In genomic region chr3:93411905-93412304, GRCm38 (mm10) we compare ENCODE assay signal across 44 mouse cellular contexts. TPM values are rescaled to one million over a fixed set of nuclear protein-coding genes. Genes with fewer than 3 reads are reported as not detected.
"Had no signal": no experiment of that assay in that cellular context is flagged by ENCODE, and none has a peak within 500 bp of the region (broad histone marks: within the 10 kb centered on the region; RNA-seq: fewer than 3 reads in every experiment).

No protein-coding gene starts in this region.

- DNase-seq: gastrocnemius, adult 2 months; gastrocnemius, postnatal 10 days; gastrocnemius, postnatal 25 days; heart, adult 18-20 months; heart, postnatal 10 days; heart, postnatal 4 days; kidney, adult 11 months; kidney, adult 2 months; kidney, adult 9 months; kidney, postnatal 14 days; kidney, postnatal 36 days; layer of hippocampus, adult 9-11 months; layer of hippocampus, postnatal 36 days; left cerebral cortex, postnatal 4 days had no signal

- H3K4me2 ChIP-seq: heart, embryonic 12.5 days; hindbrain, embryonic 12.5 days; hindbrain, embryonic 14.5 days; kidney, embryonic 15.5 days; limb, embryonic 13.5 days; limb, embryonic 15.5 days; liver, embryonic 12.5 days had no signal

- ATAC-seq: hindbrain, postnatal 0 days; intestine, embryonic 16.5 days; liver, embryonic 12.5 days had no signal

- H3K27me3 ChIP-seq: heart, embryonic 12.5 days; hindbrain, embryonic 12.5 days; kidney, embryonic 15.5 days; limb, embryonic 13.5 days; limb, embryonic 15.5 days; liver, embryonic 12.5 days had no signal

- H3K4me3 ChIP-seq: gastrocnemius, adult 2 months; heart, embryonic 10.5 days; heart, embryonic 12.5 days; hindbrain, embryonic 10.5 days; hindbrain, embryonic 12.5 days; kidney, embryonic 15.5 days; limb, embryonic 13.5 days; limb, embryonic 15.5 days; liver, embryonic 12.5 days had no signal

- H3K4me1 ChIP-seq: heart, embryonic 10.5 days; heart, embryonic 12.5 days; hindbrain, embryonic 10.5 days; hindbrain, embryonic 12.5 days; kidney, embryonic 15.5 days; limb, embryonic 13.5 days; limb, embryonic 15.5 days; liver, embryonic 12.5 days had no signal

- H3K36me3 ChIP-seq: heart, embryonic 10.5 days; heart, embryonic 12.5 days; hindbrain, embryonic 10.5 days; hindbrain, embryonic 12.5 days; kidney, embryonic 15.5 days; limb, embryonic 13.5 days; limb, embryonic 15.5 days; liver, embryonic 12.5 days had no signal

- H3K9ac ChIP-seq: heart, embryonic 12.5 days; hindbrain, embryonic 12.5 days; hindbrain, embryonic 14.5 days; kidney, embryonic 15.5 days; limb, embryonic 13.5 days; limb, embryonic 15.5 days; liver, embryonic 12.5 days; liver, embryonic 14.5 days had no signal

- H3K9me3 ChIP-seq: heart, embryonic 10.5 days; heart, embryonic 12.5 days; hindbrain, embryonic 10.5 days; hindbrain, embryonic 12.5 days; kidney, embryonic 15.5 days; limb, embryonic 13.5 days; limb, embryonic 15.5 days; liver, embryonic 12.5 days had no signal

- H3K27ac ChIP-seq: gastrocnemius, adult 2 months; heart, embryonic 10.5 days; hindbrain, embryonic 10.5 days; hindbrain, embryonic 12.5 days; hindbrain, embryonic 14.5 days; hindbrain, postnatal 0 days; kidney, embryonic 15.5 days; kidney, postnatal 0 days; limb, embryonic 13.5 days; limb, embryonic 15.5 days; liver, embryonic 12.5 days; liver, embryonic 14.5 days had no signal

RNA-seq across cellular contexts. Expression of gene Rptn, which starts 18.4 kb away (rescaled TPM):
- total RNA-seq: gastrocnemius, adult 2 months; gastrocnemius, postnatal 10 days; gastrocnemius, postnatal 25 days; gastrocnemius, postnatal 4 days; granulocyte monocyte progenitor cell, adult 5-6 weeks; heart, adult 18-20 months; heart, adult 8-10 months; heart, postnatal 10 days; heart, postnatal 25 days; heart, postnatal 4 days; layer of hippocampus, adult 18-20 months; layer of hippocampus, adult 8-10 months; layer of hippocampus, postnatal 14 days; layer of hippocampus, postnatal 36 days; left cerebral cortex, adult 18-20 months; left cerebral cortex, adult 8-10 months; left cerebral cortex, postnatal 10 days; left cerebral cortex, postnatal 25 days; left cerebral cortex, postnatal 4 days; liver, adult 2 months had no signal
- polyA plus RNA-seq: heart, embryonic 10.5 days; heart, embryonic 12.5 days; heart, embryonic 14.5 days; heart, embryonic 16.5 days; hindbrain, embryonic 10.5 days; hindbrain, embryonic 12.5 days; hindbrain, embryonic 14.5 days; hindbrain, postnatal 0 days; intestine, embryonic 14.5 days; intestine, embryonic 16.5 days; kidney, adult 2 months; kidney, embryonic 15.5 days; limb, embryonic 11.5 days; limb, embryonic 13.5 days; liver, adult 2 months had no signal

RNA-seq across cellular contexts. Expression of gene Tchh, which starts 30.2 kb away (rescaled TPM):
- total RNA-seq: gastrocnemius, adult 2 months had no signal

RNA-seq across cellular contexts. Expression of gene Tchhl1, which starts 56.6 kb away (rescaled TPM):
- total RNA-seq: gastrocnemius, adult 2 months; gastrocnemius, postnatal 10 days; gastrocnemius, postnatal 25 days; gastrocnemius, postnatal 4 days; granulocyte monocyte progenitor cell, adult 5-6 weeks; heart, adult 18-20 months; heart, adult 8-10 months; heart, postnatal 10 days; heart, postnatal 25 days; heart, postnatal 4 days; hindbrain, postnatal 0 days; layer of hippocampus, adult 18-20 months; layer of hippocampus, adult 8-10 months; layer of hippocampus, postnatal 14 days; layer of hippocampus, postnatal 36 days; left cerebral cortex, adult 18-20 months; left cerebral cortex, adult 8-10 months; left cerebral cortex, postnatal 10 days; left cerebral cortex, postnatal 25 days; left cerebral cortex, postnatal 4 days; liver, adult 2 months had no signal
- polyA plus RNA-seq: heart, embryonic 10.5 days; heart, embryonic 12.5 days; heart, embryonic 14.5 days; heart, embryonic 16.5 days; hindbrain, embryonic 10.5 days; hindbrain, embryonic 12.5 days; hindbrain, embryonic 14.5 days; hindbrain, postnatal 0 days; intestine, embryonic 14.5 days; intestine, embryonic 16.5 days; large intestine, adult 2 months; limb, embryonic 11.5 days; limb, embryonic 13.5 days; limb, embryonic 15.5 days; liver, adult 2 months; liver, embryonic 12.5 days; liver, embryonic 14.5 days had no signal
